Mouse (Mus musculus) G1E (cell line): ENCODE data around the gene Efcab2. TPM values are rescaled to one million over a fixed set of nuclear protein-coding genes. Genes with fewer than 3 reads are reported as not detected.

Source experiments
- ATAC-seq: 2 replicates; pipeline ENCODE4 v1.8.0; 2016; ENCODE audit warnings: mild to moderate bottlenecking; ENCODE audit not compliant: insufficient number of reproducible peaks, poor library complexity, low FRiP score, severe bottlenecking; ENCODE audit errors: extremely low read depth
- DNase-seq: peaks from one replicate; pipeline ENCODE4 v3.0.0; 2012; ENCODE audit warnings: low spot score
- H3K27me3 ChIP-seq: 2 replicates; pipeline ENCODE4 v1.6.1; 2012; ENCODE audit warnings: mild to moderate bottlenecking, low read length, inconsistent platforms; ENCODE audit not compliant: insufficient read depth
- H3K36me3 ChIP-seq: replicated peaks from 2 replicates; pipeline ENCODE3; 2012; ENCODE audit warnings: mild to moderate bottlenecking, inconsistent platforms
- H3K4me1 ChIP-seq: 2 replicates; pipeline ENCODE4 v1.6.1; 2012; ENCODE audit warnings: low read depth, low read length, inconsistent platforms, mixed read lengths; ENCODE audit not compliant: insufficient read depth
- H3K4me3 ChIP-seq: 2 replicates; pipeline ENCODE4 v1.5.1; 2012; ENCODE audit warnings: low read depth, mild to moderate bottlenecking, inconsistent platforms, low read length, moderate library complexity, mixed read lengths
- H3K9me3 ChIP-seq: replicated peaks from 2 replicates; pipeline ENCODE4 v1.6.1; 2012; ENCODE audit warnings: inconsistent platforms
- CTCF ChIP-seq: IDR thresholded peaks from 2 replicates; pipeline ENCODE4 v1.5.1; 2012; ENCODE audit warnings: low read depth, low read length, inconsistent platforms, mixed read lengths
- GATA1 ChIP-seq: IDR thresholded peaks from 2 replicates; pipeline ENCODE4 v1.6.1; 2012; ENCODE audit warnings: borderline replicate concordance, low read length, inconsistent platforms, mixed read lengths
- GATA2 ChIP-seq: IDR thresholded peaks from 2 replicates; pipeline ENCODE4 v1.6.1; 2012; ENCODE audit warnings: low read depth, low read length, inconsistent platforms, borderline replicate concordance
- POLR2AphosphoS5 ChIP-seq: IDR thresholded peaks from 2 replicates; pipeline ENCODE4 v1.6.1; 2012; ENCODE audit warnings: low read depth, low read length, inconsistent platforms; ENCODE audit not compliant: insufficient replicate concordance
- TAL1 ChIP-seq: conservative IDR thresholded peaks from 2 replicates; pipeline ENCODE4 v1.6.1; 2012; ENCODE audit warnings: low read depth, low read length, inconsistent platforms, mixed read lengths
- polyA plus RNA-seq: library from polyadenylated mRNA; stranded (reverse); fragments of >175 nt; gene quantifications from 2 replicates; pipeline ENCODE4 v1.2.3, GENCODE M21; 2012
- total RNA-seq, 2 experiments: library from RNA; stranded (forward) in 1 of 2; stranded (reverse) in 1 of 2; fragments of 200-1000 nt in 1 of 2; fragments of >200 nt in 1 of 2; fragmentation: Nextera tagmentation in 1 of 2; gene quantifications; 2 replicates each; pipeline ENCODE4 v1.2.3; 2014 to 2017

Gene Efcab2
- total and polyA plus RNA-seq, 3 experiments = 0.17 to 6.0 (median 4.1) TPM

DNA sequence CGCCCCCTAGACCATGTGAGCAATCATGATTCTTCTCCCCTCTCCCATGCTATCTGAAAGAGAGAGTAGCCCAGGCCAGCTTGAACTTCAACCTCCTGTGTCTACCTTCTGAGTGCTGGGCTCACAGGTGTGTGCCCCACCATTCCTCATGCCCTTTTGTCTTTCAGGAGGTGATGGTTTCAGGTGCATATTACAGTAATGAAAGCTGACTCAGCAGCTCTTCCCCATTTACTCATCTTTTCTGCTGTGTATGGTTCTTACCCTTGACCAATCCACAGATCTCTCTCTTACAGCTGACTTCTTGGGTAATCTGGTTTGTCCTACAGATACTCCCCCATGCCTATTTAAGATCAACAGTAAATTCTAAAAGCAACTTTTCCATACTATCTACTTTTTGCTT, 26.7 kb upstream of the Efcab2 start:
- Histone ChIP-seq H3K27me3 (no peaks in the 10 kb centered on the region), H3K4me3 (no peak overlapping the region), H3K36me3 (no peaks in the 10 kb centered on the region), H3K4me1 (peaks cover 38% of the 10 kb centered on the region), H3K9me3 (no peaks in the 10 kb centered on the region)
- no peak for ATAC-seq
- TF ChIP-seq GATA2 (no peak), POLR2AphosphoS5 (no peak), GATA1 (no peak), TAL1 (no peak), CTCF (no peak)
- no peak for DNase-seq

DNA sequence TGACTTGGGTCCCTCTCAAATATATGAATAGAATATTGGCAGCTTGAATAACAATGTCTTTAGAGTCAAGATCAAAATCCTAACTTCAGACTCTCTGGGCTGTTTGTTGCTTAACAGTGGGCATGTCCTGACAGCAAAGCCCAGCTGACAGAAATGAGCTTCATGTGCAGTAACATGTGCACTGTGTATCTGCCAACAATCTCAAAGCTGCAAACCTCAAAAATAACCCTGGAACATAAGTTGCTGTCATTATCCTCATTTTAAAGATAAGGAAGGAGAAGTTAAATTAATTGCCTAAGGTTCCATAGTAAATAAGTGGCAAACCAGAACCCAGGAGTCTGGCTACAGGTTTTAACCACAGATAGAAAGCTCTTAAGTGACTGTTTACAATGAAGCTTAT, 23.7 kb upstream of the Efcab2 start:
- no peak for TF ChIP-seq POLR2AphosphoS5
- no peak for TF ChIP-seq TAL1
- TF ChIP-seq GATA1 = no peak
- TF ChIP-seq CTCF = no peak
- TF ChIP-seq GATA2 = no peak
- Histone ChIP-seq H3K4me1 (peaks cover 34% of the 10 kb centered on the region), H3K4me3 (no peak overlapping the region), H3K36me3 (no peaks in the 10 kb centered on the region), H3K27me3 (peaks cover 2% of the 10 kb centered on the region; the same call in 1 of the 2 replicates), H3K9me3 (no peaks in the 10 kb centered on the region)
- ATAC-seq (no peak; the same call in 1 of the 2 replicates), DNase-seq (no peak)

DNA sequence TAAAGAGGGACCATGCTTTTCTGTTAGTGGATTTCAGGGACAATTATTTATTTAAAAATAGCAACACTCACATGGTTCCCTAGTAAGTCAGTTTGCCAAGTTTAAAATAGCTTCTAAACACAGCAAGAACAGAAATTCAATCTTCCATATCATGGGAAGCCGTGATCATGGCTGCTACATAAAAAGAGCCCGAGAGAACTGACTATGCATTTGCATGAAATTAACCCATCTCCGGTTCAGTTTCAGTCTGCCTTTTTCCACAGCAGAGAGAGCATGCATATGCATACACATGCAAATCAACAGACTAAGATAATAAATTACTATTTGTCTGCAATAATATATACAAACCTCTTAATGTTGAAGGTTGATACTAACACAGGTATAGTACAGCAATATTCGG, 17.1 kb upstream of the Efcab2 start:
- Histone ChIP-seq H3K27me3 (peaks cover 18% of the 10 kb centered on the region), H3K9me3 (no peaks in the 10 kb centered on the region), H3K4me1 (peaks cover 3% of the 10 kb centered on the region; the same call in 1 of the 2 replicates), H3K4me3 (no peak overlapping the region), H3K36me3 (no peaks in the 10 kb centered on the region)
- ATAC-seq (no peak), DNase-seq (no peak)
- no peak for TF ChIP-seq GATA2

DNA sequence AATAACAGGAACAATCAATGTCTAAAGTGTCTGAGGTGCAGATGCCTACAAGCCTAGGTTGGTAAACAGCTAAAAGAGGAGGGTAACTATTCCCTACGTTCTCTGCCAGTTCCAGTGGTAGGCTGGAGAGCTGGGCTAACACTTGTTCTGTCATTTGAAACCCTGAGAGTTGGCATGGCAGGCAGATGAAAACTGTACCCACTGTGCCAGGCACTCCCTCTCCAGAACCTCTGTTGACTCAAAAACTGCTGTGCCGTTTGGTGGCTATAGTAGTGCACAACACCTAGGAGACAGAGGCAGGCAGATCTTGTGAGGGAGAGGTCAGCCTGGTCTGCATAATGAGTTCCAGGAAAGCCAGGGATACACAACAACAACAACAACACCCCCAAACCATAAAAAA, 16.5 kb upstream of the Efcab2 start:
- peaks cover 18% of the 10 kb centered on the region for H3K27me3 ChIP-seq
- ATAC-seq (no peak), DNase-seq (no peak)
- no peaks in the 10 kb centered on the region for H3K9me3 ChIP-seq
- no peaks in the 10 kb centered on the region for H3K36me3 ChIP-seq
- H3K4me1 ChIP-seq = peaks cover 3% of the 10 kb centered on the region; the same call in 1 of the 2 replicates
- H3K4me3 ChIP-seq = no peak overlapping the region
- TF ChIP-seq GATA1 = no peak
- no peak for TF ChIP-seq GATA2
- no peak for TF ChIP-seq CTCF
- no peak for TF ChIP-seq TAL1
- TF ChIP-seq POLR2AphosphoS5 = no peak

DNA sequence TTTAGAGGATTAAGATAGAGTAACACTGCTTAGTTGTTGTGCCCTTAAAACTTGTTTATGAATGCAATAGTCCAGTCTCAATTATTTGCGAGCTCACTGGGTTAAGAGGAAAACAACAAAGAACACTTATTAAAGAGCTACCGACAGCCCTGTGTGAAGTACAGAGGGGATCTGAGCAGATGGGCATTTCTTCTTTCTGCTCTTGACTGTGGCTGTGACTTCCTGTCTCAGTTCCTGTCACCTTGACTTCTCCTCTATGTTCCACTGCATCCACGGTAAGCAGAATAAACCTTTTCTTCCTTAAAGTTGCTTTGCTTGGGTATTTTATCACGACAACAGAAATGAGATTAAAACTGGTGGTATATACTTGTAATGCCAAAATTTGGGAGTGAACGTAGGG, 12.9 kb upstream of the Efcab2 start:
- ATAC-seq (no peak), DNase-seq (no peak)
- Histone ChIP-seq H3K4me1 (no peaks in the 10 kb centered on the region), H3K36me3 (no peaks in the 10 kb centered on the region), H3K9me3 (peaks cover 4% of the 10 kb centered on the region), H3K4me3 (no peak overlapping the region), H3K27me3 (peaks cover 16% of the 10 kb centered on the region)
- no peak for TF ChIP-seq GATA1
- no peak for TF ChIP-seq TAL1
- no peak for TF ChIP-seq POLR2AphosphoS5
- TF ChIP-seq GATA2 = no peak
- TF ChIP-seq CTCF = no peak

DNA sequence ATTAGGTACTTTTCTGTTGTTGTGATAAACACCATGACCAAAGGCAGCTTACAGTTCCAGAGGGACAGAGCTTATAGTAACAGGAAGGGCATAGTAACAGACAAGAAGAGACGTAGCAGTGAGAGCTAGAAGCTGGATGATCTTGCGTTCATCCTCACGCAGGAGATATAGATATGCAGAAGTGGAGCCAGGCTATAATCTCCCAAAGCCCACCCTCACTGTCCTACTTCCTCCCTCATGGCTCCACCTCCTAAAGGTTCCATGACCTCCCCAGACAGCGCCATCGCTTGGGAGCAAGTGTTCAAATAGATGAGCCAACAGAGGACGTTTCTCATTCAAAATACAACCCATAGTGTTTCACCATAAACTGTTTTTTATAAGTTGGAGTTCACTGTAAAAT, 10.8 kb upstream of the Efcab2 start:
- H3K9me3 ChIP-seq = peaks cover 4% of the 10 kb centered on the region
- TF ChIP-seq GATA1 (no peak), CTCF (no peak), POLR2AphosphoS5 (no peak), GATA2 (no peak), TAL1 (no peak)
- peaks cover 3% of the 10 kb centered on the region; the same call in 1 of the 2 replicates for H3K4me1 ChIP-seq
- ATAC-seq = no peak
- peaks cover 8% of the 10 kb centered on the region; the same call in 1 of the 2 replicates for H3K27me3 ChIP-seq
- H3K4me3 ChIP-seq = no peak overlapping the region
- no peak for DNase-seq
- no peaks in the 10 kb centered on the region for H3K36me3 ChIP-seq

DNA sequence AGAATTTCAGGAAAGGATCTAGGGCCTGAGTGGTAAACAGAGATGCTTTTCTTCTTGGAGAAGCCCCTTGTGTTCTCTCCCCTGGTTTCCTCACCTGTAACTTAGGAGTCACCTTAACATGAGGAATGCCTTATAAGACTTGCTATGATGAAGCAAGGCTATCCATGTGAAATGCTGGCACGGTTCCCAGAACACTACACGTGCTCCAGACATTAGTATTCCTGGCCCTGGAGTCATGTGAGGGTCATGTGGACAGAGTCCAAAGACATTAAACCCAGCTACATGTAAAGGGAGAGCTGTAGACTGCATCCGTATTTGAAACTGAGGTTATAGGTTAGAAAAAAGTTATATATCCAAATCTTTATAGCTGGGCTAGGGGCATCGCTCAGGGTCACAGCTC, 9.5 kb upstream of the Efcab2 start:
- peaks cover 4% of the 10 kb centered on the region for H3K9me3 ChIP-seq
- ATAC-seq = no peak
- TF ChIP-seq POLR2AphosphoS5 = no peak
- no peak for TF ChIP-seq CTCF
- no peak for TF ChIP-seq GATA2
- TF ChIP-seq TAL1 = no peak
- no peak for TF ChIP-seq GATA1

More for the DNA sequence above, 9.5 kb upstream of the Efcab2 start:
- H3K4me3 ChIP-seq = no peak overlapping the region
- no peaks in the 10 kb centered on the region for H3K36me3 ChIP-seq
- DNase-seq = no peak
- H3K27me3 ChIP-seq = peaks cover 3% of the 10 kb centered on the region; the same call in 1 of the 2 replicates
- H3K4me1 ChIP-seq = peaks cover 4% of the 10 kb centered on the region
